Mouse (Mus musculus) midbrain, postnatal 0 days (tissue): ENCODE data around the gene Igfn1. TPM values are rescaled to one million over a fixed set of nuclear protein-coding genes. Genes with fewer than 3 reads are reported as not detected.

ENCODE experiments used
- ATAC-seq: fragments of 200-750 bp; cut with Nextera tagmentation; 2 replicates; pipeline ENCODE4 v1.8.0; 2017; ENCODE audit warnings: moderate number of reproducible peaks, mild to moderate bottlenecking, moderate TSS enrichment, moderate library complexity; ENCODE audit not compliant: low FRiP score
- DNase-seq: peaks from one replicate; pipeline ENCODE4 v3.0.0-alpha.2; 2015; ENCODE audit warnings: low spot score
- H3K27ac ChIP-seq: fragments of 300-500 bp; sonication (generic); 2 replicates; pipeline ENCODE4 v1.5.1; 2014; ENCODE audit warnings: low read depth, mild to moderate bottlenecking, low read length, mixed read lengths
- H3K27me3 ChIP-seq: fragments of 300-500 bp; sonication (generic); 2 replicates; pipeline ENCODE4 v1.6.1; 2014; ENCODE audit warnings: low read length, control low read depth, mixed read lengths; ENCODE audit not compliant: insufficient read depth
- H3K36me3 ChIP-seq: fragments of 300-500 bp; sonication (generic); 2 replicates; pipeline ENCODE4 v1.6.1; 2014; ENCODE audit warnings: low read length, control low read depth, mixed read lengths; ENCODE audit not compliant: insufficient read depth
- H3K4me1 ChIP-seq: fragments of 300-500 bp; sonication (generic); 2 replicates; pipeline ENCODE4 v1.6.1; 2014; ENCODE audit warnings: mild to moderate bottlenecking, control low read depth, antibody characterized with exemption, low read length, mixed read lengths; ENCODE audit not compliant: insufficient read depth
- H3K4me2 ChIP-seq: fragments of 300-500 bp; sonication (generic); 2 replicates; pipeline ENCODE4 v1.6.1; 2014; ENCODE audit warnings: low read depth, mild to moderate bottlenecking, low read length, mixed read lengths; ENCODE audit not compliant: poor library complexity, severe bottlenecking
- H3K4me3 ChIP-seq: fragments of 300-500 bp; sonication (generic); 2 replicates; pipeline ENCODE4 v1.5.1; 2014; ENCODE audit warnings: low read depth, mild to moderate bottlenecking, low read length, moderate library complexity
- H3K9ac ChIP-seq: fragments of 300-500 bp; sonication (generic); replicated peaks from 2 replicates; pipeline ENCODE4 v1.6.1; 2014; ENCODE audit warnings: mild to moderate bottlenecking, low read length, moderate library complexity, mixed read lengths; ENCODE audit not compliant: poor library complexity, severe bottlenecking
- H3K9me3 ChIP-seq: fragments of 300-500 bp; sonication (generic); 2 replicates; pipeline ENCODE4 v1.6.1; 2016; ENCODE audit warnings: low read length, control low read depth
- CTCF ChIP-seq: IDR thresholded peaks from 2 replicates; pipeline ENCODE4 v1.5.1; 2016; ENCODE audit warnings: antibody characterized with exemption, mild to moderate bottlenecking
- WGBS: fragments of 180-500 bp; shearing (Covaris S2); extraction: QIAGEN DNeasy Blood & Tissue Kit; methylation state at CpG from one replicate; pipeline ENCODE4 v1.1.7; 2014; 5-methylcytosine and 5-hydroxymethylcytosine counted together
- polyA plus RNA-seq: library from polyadenylated mRNA; unstranded; fragments of >200 nt; fragmentation: Nextera tagmentation; extraction: Ambion mirVana; gene quantifications from 2 replicates; pipeline ENCODE4 v1.2.1, GENCODE M21; 2015
- total RNA-seq: library from RNA; depleted of rRNA; stranded (reverse); fragments of >200 nt; gene quantifications from 2 replicates; pipeline ENCODE4 v1.2.3, GENCODE M21; 2014

The Igfn1 gene
- total and polyA plus RNA-seq, 2 experiments from 2014 or later = 0.22 TPM; not detected in 1

DNA sequence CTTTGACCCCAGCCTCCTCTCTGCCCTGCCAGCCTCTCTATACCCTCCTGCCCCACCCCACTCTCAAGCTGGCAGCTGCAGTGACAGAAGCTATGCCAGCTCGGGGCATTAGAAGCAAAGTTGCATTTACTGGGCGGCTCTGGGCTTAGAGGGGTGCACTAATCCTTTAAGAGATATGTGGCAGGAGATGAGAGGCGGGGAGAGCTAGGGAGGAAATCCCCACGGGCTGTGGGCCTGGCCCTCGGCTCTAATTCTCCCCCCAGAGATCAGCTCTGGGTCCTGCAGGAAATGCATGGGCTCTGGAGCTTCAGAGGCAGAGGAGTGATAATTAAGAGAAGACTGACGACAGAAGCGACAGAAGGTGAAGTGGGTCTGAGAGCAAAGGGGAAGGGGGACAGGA, 26.8 kb upstream of the Igfn1 start:
- ATAC-seq (no peak), DNase-seq (no peak)
- Histone ChIP-seq H3K9me3 (no peaks in the 10 kb centered on the region), H3K4me2 (no peak overlapping the region), H3K9ac (no peak overlapping the region), H3K4me3 (no peak overlapping the region), H3K27me3 (no peaks in the 10 kb centered on the region), H3K4me1 (no peaks in the 10 kb centered on the region), H3K36me3 (peaks cover 49% of the 10 kb centered on the region), H3K27ac (no peak overlapping the region)
- no peak for TF ChIP-seq CTCF
- WGBS = 41% methylated on average over 7 of the region's 7 CpGs

DNA sequence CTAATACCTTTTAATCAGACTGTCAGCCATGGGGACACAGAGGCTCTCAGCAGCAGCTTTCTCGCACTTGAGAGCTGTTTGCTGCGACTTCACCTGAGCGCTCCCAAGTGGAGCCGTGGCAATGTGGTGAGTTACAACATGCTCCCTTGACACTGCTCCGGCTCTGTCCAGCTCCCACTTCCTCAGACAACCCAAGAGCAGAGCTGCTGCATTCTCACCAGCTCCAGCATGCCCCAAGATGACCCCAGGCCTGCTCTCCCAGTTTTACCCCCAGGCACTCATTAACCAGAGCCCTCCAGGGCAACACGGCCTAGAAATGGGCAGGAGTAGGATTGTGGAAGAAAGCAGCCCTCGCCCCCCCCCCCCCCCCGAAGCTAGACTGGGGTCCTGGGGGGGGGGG, 25.6 kb upstream of the Igfn1 start:
- no peak overlapping the region for H3K9ac ChIP-seq
- ATAC-seq (no peak), DNase-seq (no peak)
- H3K4me2 ChIP-seq = no peak overlapping the region
- peaks cover 62% of the 10 kb centered on the region for H3K36me3 ChIP-seq
- no peaks in the 10 kb centered on the region for H3K27me3 ChIP-seq
- no peak overlapping the region for H3K4me3 ChIP-seq
- no peak overlapping the region for H3K27ac ChIP-seq
- 90% methylated on average over 7 of the region's 8 CpGs for WGBS
- H3K4me1 ChIP-seq = no peaks in the 10 kb centered on the region
- no peaks in the 10 kb centered on the region for H3K9me3 ChIP-seq
- TF ChIP-seq CTCF = no peak

DNA sequence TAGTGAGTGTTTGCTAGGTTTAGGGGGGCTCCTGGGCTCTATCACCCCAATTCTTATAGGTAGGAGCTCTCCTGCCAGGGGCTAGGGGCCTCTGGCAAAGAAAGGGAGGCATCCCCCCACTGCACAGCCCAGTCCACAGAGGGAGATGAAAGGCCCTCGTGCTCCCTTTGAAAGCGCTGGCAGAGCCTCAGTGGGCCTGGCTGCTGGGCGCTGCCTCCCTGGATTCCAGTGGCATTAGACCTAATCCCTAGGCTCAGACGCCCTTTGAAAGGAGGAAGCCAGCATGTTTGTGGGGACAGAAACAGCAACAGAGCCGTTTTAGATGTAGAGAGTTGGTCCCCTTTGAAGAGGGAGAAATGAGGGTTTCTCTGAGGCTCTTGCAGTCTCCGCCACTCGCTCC, 24.1 kb upstream of the Igfn1 start:
- WGBS = 30% methylated on average over 7 of the region's 7 CpGs

DNA sequence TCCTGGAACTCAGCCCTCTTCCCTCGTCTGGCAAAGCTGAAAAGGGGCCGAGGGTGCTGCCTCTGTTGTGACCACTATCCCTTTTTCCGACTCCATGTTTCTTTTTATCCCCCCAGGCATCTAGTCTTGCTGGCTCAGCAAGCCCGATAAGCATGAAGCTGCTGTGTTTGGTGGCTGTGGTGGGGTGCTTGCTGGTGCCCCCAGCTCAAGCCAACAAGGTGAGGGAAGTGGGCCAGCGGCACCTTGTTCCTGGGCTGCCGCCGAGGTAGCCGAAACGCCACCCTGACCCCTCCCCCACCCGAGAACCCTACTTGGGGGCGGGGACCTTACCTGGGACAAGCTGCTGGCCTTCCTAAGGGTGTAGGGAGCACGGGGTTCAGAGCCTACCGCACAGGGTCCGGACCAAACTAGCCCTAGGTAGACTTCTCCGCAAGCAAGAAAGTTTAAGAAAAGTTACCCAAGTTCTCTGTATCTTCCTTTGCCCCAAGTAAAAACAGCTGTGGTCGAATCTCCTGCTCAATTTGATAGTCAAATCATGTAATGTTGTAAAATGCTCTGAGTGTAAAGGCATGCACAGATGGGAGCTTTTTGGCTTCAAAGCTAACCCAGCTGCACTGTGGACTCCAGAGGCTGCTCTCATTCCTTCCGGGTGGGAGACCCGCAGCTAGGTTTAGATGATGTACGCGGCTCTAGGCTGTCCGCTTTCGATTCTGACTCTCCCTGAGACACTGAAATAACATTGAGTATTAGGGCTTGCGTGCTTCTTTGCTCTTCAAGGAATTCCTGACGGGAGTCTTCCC, 12.4 kb upstream of the Igfn1 start:
- H3K4me1 ChIP-seq = peaks cover 8% of the 10 kb centered on the region; the same call in 1 of the 2 replicates
- 4% methylated on average over 24 of the region's 24 CpGs for WGBS

More for the DNA sequence above, 24.1 kb upstream of the Igfn1 start:
- Histone ChIP-seq H3K4me2 (no peak overlapping the region), H3K4me3 (no peak overlapping the region), H3K36me3 (peaks cover 73% of the 10 kb centered on the region), H3K9me3 (no peaks in the 10 kb centered on the region), H3K27ac (no peak overlapping the region), H3K9ac (no peak overlapping the region), H3K27me3 (no peaks in the 10 kb centered on the region), H3K4me1 (no peaks in the 10 kb centered on the region)
- no peak for ATAC-seq
- TF ChIP-seq CTCF = no peak
- no peak for DNase-seq

DNA sequence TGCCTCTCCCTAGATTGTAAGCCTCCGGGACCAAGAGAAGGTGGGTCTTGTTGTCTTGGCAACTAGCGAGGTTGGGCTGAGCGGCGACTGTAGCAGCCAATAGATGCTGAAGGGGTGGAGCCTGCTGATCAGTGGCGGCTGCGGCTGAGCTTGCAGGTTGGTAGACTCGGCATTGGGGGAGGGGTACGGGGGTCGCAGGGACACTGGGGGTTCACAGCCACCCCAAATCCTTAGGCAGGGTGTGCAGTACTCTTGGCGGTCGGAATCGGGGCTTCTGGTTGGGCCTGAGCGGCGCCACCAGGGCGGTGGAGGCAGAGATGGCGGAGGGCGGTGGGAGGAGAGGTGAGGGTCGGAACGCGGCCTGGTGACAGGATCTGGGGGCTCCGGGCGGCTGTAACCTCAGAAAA, 11.8 kb upstream of the Igfn1 start:
- peak overlapping the region; percentile 77 for H3K4me3 ChIP-seq
- H3K4me1 ChIP-seq = peaks cover 8% of the 10 kb centered on the region; the same call in 1 of the 2 replicates
- no peak for TF ChIP-seq CTCF
- peak overlapping the region; percentile 81 for H3K9ac ChIP-seq
- peaks cover 4% of the 10 kb centered on the region; the same call in 1 of the 2 replicates for H3K36me3 ChIP-seq
- WGBS = under 1% methylated on average over 21 of the region's 22 CpGs
- peak; percentile 99 for ATAC-seq
- H3K9me3 ChIP-seq = no peaks in the 10 kb centered on the region
- H3K27me3 ChIP-seq = no peaks in the 10 kb centered on the region
- H3K27ac ChIP-seq = peak overlapping the region; percentile 82
- DNase-seq = peak; percentile 98
- H3K4me2 ChIP-seq = peak overlapping the region; percentile 98

More for the DNA sequence above, 12.4 kb upstream of the Igfn1 start:
- Histone ChIP-seq H3K9me3 (no peaks in the 10 kb centered on the region), H3K27me3 (no peaks in the 10 kb centered on the region), H3K36me3 (peaks cover 4% of the 10 kb centered on the region; the same call in 1 of the 2 replicates), H3K4me2 (peak overlapping the region; percentile 98), H3K9ac (peak overlapping the region; percentile 81), H3K27ac (peak overlapping the region; percentile 82), H3K4me3 (peak overlapping the region; percentile 77)
- DNase-seq = no peak
- peak; percentile 45 for ATAC-seq
- TF ChIP-seq CTCF = no peak

DNA sequence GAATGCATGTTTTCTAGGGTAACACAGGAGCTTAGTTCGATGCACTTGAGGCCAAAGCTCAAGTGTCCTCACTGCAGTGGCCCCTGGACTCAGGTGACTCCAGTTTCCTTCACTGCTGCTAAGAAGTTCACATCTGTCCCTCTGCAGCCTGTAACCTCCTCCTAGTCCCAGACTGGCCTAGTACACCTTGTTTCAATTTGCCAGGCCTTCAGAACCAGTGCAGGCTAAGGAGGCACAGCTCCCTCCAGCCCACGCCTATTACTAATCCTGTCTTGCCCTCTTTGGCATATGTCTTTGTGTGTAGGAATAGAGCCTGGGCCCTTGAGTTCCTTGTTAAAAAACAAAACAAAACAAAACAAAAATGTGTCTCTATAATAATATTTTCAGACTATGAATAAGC, 11.2 kb upstream of the Igfn1 start:
- Histone ChIP-seq H3K9me3 (no peaks in the 10 kb centered on the region), H3K4me3 (peak overlapping the region; percentile 77; the same call in 1 of the 2 replicates), H3K36me3 (no peaks in the 10 kb centered on the region; the same call in 1 of the 2 replicates), H3K4me1 (peaks cover 8% of the 10 kb centered on the region; the same call in 1 of the 2 replicates), H3K27ac (no peak overlapping the region), H3K27me3 (no peaks in the 10 kb centered on the region), H3K9ac (no peak overlapping the region), H3K4me2 (peak overlapping the region; percentile 22; the same call in 1 of the 2 replicates)
- 59% methylated on average over 2 of the region's 2 CpGs for WGBS
- DNase-seq = no peak
- peak; percentile 31; the same call in 1 of the 2 replicates for ATAC-seq
- TF ChIP-seq CTCF = no peak
